Mouse (Mus musculus): ENCODE results near the gene Gorasp2.
A peak's percentile ranks its signal among the peaks of the same experiment; 100 is the strongest.

Gene Gorasp2

DNA sequence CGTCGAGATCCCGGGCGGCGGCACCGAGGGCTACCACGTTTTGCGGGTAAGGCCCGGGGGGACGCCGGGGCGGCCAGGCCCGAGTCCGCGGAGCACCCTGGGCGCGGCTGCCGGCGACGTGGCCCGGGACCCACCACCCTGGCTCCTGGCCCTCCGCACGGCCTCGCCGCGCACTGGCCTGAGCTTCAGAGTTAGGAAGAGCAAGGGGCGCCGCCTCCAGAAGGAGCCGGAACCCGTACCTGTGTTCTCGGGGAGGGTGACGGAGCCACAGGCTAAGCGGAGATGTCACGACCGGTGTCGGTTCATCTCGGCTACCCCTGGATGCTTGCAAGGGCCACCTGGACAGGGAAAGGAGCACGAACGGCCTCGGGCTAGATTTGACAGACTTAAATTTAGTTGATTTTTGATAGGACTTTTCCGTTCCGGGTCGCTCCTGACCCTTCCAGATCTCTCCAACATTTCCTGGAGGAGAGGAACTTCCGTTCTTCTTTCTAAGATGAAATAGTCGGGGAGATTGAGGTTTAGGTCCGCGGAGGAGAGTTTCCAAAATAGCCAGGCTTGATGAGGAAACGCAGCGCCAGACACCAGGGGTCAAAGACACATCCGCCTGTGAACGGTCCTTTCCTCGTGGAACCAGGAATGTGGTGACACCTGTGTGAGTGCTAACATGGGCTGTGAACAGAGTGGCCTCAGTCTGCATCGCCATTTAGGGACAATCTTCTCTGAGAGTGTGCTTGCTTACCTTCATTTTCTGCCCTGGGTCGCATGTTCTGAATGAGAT lies 529 bp downstream of the Gorasp2 start, which contains the start of gene Gm26558:
Gene Gm26558, minus strand, starts transcription at position 394 of the 781 bp plus-strand sequence.
- DNase-seq (ENCODE audit: low spot score): peak; percentile 15

DNA sequence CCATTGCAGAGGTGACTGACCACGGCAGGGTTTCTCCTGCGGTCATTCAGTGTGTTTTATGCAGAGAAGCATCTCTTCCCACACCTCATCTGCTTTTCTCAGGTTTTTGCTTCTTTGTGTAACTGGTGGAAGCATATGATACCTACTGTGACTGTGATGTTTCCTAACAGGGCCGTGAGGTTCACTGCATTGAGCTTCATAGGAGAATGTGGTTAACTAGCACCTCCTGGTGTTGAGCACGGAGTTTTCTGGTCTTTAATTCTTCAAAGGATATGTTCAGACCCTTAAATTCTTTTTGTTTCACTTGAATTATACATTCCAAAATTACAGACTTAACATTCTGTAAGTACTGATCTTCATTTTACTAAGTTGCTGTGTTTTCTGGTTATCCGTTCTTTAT lies 2.4 kb downstream of the Gorasp2 start:
- no peak for DNase-seq (ENCODE audit: low spot score)

DNA sequence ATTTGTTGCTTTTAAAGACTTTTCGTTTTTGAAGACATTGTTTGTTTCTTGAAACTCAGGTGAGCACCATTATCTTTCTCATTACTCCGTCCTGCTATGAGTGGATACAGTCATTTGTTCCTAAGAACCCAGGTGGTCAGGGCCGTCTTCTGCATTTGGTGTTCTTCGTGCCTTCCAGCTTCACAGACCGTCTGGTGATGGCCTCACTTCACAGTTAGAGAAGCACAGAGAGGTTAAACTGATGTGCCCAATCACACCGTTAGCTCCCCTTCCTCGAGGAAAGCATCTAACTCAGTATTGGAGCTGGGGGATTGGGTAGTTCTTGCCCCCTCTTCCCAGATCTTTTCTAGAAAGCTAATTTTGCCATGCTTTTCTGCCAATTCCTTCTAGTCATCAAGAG lies 5.6 kb downstream of the Gorasp2 start:
- no peak for DNase-seq (ENCODE audit: low spot score)

DNA sequence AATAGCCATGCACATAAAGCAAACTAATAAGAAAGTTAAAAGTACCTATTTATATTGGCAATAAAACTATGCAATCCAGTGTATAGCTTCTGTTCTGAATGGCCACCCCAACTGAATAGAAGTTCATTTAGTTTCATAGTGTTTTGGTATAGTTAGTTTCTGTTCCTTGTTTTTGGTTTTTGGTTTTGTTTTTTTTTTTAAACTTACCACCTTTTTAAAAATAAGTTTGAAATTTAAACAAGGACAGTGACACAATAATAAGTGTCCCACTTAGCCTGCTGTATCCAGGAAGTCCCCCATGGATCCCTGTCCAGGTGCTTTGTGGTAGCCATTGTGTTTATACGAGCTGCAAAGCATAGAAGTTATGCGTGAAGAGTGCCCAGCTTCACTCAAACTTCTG lies 7.9 kb downstream of the Gorasp2 start:
- DNase-seq (ENCODE audit: low spot score): no peak

DNA sequence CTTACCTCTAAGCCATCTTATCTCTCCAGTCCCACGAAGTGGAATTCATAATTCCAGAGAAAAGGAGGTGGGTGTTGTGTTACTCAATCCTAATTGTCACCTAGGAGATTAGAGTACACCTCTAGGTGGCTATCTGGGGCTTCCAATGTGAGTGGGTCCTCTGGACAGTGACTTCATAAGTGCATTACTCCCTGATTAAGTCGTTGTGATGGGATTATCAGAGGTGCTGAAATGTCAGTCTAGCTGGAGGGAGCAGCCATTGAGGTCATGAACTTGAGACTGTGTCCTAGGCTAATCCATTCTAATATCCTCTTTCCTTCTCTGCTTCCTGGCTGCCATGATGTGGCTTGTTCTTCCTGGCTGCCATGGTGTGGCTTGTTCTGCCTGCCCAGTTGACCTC lies 8.5 kb downstream of the Gorasp2 start:
- DNase-seq (ENCODE audit: low spot score): no peak

DNA sequence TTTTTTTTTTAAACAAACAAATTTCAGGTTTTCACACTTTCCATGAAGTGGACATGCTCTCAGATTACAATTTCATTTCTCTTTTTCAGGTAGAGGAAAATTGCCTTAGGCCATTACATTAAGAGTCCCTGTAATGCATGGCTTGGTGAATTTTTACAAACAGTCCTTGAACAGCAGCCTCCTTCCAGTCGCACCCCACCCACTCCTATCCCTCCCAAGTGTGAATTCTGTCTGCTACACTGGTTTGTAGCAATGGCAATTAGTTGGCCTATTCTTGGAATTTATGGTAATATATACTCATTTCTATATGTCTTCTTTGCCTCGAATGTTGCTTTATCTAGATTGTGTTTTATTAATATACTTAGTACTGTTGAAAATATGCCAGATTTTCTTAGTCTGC lies 11.1 kb downstream of the Gorasp2 start:
- DNase-seq (ENCODE audit: low spot score): no peak

DNA sequence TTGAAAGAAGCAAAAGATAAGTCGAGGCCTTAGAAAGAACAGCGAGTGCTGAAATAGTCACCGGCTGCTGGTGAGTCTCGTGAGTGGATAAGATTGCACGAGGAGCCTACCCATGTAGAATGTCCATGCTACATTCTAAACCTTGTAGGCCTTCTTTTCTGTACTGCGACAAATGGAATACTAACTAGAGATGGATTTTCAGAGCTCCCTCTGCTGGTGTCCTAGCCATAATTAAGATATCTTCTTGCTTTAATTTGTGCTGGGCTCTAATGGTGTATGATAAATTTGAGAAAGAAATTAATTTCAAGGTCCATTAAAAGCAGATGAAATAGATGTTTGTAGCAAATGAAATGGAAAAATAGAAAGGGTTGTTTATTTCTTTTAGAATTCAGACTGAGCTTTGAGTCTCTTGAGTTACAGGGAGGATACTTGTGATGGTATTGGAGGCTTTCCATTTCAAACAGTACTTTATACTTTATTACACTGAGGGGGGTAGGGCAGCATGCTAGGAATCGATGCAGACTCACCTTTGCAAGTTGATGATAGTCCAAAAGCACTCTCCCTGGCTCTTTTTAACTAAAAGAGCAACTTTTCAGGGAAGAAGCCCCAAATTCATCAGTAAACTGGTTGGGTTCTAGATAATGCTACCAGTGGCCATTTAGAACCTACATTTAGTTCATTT lies 12.2 kb downstream of the Gorasp2 start:
- DNase-seq (ENCODE audit: low spot score): no peak

DNA sequence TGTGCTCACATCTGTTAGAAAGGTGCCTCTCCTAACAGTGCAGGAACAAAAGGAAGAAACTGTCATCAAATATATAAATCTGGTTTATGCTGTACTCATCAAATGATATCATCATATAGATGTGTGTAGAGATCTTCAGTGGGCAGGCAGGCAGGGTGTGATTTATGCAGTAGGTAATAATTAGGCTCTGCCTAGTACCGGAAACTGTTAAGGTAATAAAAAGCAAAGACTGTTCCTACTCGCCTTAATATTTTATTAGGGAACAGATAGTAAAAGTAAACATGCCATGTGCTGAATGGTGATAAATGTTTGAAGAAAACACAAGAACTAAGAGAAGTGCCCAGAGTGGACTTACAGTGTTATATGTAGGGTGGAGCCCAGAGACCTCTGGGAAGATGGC lies 20.9 kb downstream of the Gorasp2 start:
- no peak for DNase-seq (ENCODE audit: low spot score)

DNA sequence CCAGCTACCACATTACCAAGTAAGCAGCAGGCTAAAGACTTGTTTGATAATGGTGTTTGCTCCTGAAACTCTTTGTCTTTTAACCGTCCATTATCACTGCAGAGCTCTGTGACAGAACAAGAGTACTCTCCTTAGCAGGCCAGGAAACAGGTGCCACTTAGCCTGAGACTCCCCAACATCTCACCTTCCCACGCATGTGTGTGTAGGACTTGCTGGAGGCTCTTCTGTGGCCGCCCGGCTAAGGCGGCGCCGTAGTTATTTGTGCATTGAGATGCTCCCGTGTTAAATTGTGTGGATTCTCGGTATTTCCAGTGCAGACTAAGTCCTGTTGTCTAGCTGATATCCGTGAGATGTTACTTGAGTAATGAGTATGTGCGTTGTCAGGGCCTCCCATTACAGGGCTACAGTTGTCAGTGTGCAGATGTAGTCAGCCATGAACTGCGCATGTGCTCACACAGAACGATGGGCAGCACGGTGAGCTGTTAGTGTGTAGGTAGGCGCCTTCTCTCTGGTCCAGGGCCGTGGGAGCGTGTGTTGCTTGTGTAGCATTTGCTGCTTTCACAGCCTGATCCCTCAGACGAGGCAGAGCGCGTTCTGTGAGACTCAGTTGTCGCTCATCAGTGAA lies 27.2 kb downstream of the Gorasp2 start:
- no peak for DNase-seq (ENCODE audit: low spot score)

DNA sequence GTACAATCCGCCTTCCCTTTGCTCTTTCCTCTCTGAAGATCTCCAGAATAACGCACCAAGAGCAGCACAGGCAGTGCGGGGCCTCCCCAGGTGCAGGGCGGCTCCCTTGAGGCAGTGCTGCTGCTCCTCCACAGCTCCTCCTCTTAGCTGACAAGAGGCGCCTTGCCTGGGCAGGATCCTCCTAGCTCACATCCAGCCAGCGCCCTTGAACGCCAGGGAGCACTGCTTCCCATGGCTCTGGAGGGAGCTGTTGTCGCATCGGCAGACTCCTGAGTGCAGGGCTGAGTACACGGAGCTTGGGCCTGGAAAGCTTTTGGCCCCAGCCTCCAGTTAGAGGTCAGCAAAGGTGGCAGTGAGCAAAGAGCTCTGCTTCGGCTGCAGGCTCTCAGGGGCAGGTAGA lies 28.8 kb downstream of the Gorasp2 start:
- DNase-seq (ENCODE audit: low spot score): no peak

DNA sequence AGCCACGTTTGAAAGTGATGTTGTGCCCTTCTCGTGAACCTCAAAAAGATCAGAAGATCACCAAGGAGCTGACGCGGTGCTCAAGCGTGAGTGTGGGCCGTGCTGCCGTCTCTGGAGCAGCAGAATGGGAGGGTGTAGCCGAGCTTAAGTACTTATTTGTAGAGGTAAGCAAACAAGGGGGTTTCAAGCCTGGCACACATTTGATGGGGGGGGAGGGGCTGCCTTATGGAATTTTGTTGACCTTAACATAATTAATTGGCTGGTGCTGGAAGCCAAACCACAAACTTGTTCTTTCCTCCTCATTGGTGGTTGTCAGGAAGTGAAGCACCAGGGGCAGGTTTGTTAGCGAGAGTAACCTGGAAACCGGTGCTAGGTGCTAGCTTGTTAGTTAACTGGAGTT lies 34.3 kb downstream of the Gorasp2 start:
- no peak for DNase-seq (ENCODE audit: low spot score)

DNA sequence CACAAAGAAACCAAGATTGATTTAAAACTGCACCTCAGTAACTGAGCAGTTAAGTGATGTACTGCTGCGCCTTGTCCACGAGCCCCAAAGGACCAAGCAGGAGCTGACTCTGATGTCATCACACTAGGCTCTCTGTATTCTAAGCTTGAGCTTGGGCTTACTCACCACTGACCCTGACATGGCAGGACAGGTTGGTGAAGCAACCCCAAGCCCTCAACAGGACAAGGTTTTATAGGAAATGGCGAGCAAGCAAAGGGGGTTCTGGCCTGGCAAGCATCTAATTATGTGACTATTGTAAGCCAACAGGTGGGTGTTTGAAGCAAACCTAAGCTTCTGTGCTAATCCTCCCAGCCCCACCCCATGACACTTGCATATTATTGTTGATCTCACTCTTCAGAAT lies 39.5 kb downstream of the Gorasp2 start:
- DNase-seq (ENCODE audit: low spot score): no peak

DNA sequence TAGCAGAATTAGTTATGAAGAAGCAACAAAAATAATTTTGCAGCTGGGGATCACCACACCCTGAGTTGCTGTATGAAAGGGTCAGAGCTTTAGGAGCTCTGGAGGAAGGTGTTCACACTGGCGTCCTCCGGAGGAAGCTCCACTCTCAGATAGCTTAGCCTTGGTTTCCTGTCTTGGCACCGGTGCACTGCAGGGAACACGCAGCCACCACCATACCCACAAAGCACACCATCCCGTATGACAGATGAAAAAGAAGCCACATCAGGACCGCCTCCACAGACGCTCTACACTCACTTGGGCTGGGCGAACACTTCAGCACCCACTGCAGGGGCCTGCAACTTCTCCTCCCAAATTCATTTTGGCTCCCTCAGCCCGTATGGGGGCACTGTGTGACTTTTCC lies 40.2 kb downstream of the Gorasp2 start:
- DNase-seq (ENCODE audit: low spot score): no peak

DNA sequence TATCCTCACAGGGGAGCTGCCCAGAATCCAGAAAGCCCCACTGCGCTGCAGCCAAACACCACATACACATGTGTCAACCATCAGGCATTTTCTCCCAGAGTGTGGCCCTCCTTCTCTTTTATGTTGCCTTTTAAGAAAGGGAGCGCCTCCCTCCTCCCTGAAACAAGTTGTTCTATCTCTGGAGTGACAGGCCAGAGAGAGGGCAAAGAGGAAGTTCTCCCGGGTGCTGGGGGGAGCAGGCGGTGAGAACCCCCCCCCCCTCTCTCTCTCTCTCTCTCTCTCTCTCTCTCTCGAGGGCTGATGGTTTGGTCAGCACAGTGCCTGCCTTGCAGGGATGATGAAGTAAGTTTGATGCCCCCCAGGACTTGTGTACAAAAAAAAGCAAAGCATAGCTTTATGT lies 41.0 kb downstream of the Gorasp2 start:
- no peak for DNase-seq (ENCODE audit: low spot score)

DNA sequence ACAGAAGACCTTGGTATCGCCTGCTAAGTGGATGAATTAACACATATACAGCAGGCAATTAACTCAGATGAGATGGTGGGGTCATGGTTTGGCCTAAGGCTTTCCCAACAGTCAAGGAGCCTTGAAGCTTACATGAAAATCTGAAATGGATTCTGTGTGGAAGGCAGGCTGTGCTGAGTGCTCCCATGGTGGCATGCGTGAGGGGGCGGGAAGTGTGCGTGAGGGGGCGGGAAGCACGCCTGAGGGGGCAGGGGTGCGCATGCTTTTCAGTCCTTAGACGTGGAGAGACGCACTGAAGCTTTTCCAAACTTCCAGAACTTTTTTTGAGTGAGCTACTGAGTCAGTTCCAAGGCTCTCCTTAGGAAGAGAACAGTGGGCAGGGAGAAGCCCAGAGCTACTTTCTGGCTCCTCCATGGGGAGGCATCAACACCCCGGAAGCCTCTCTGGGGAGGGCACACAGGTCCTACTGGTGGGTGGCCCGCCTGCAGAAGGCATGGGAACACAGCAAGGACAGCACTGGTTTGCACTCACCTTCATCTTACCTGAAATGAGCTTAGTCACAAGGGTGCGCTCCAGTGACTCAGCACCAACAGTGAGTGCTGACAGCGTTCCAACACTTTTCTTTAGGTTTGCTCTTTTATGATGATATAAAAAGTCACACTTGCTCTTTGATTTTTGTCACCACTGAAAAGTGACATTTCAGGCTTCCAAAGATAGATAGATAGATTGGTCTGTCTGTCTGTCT lies 47.8 kb downstream of the Gorasp2 start:
- no peak for DNase-seq (ENCODE audit: low spot score)

DNA sequence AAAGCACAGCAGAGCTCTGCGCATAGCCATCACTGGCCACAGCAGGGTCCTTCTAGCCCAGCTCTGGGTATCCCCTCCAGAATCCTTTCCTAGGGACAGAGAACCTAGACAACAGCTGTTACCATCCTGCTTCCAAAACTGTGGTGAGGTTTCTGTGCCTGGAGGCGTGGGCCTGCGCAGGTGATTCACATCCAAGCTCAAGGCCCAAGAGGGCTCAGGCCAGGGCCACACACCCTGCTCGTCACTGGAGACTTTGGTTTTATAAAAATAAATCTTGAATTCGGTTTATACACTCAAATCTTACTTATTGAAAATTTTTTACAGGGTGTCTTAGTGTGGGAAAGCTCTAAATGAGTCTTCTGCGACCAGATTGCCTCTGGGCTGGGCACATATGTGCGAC lies 48.9 kb downstream of the Gorasp2 start:
- DNase-seq (ENCODE audit: low spot score): no peak

DNA sequence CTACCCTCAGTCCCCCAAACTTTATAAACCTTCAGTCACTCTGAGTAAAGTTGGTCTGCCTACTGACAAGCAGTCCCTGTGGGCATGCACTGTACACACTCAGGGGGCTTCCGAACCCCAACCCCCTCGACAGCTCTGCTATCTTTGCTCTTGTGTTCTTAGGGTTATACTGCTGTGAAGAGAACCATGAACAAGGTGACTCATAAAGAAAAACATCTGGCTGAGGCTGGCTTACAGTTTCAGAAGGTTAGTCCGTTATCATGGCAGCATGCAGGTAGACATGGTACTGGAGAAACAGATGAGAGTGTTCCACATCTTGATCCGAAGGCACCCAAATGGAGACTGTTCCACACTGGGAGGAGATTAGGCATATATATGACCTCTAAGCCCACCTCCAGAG lies 49.5 kb downstream of the Gorasp2 start:
- DNase-seq (ENCODE audit: low spot score): no peak

DNA sequence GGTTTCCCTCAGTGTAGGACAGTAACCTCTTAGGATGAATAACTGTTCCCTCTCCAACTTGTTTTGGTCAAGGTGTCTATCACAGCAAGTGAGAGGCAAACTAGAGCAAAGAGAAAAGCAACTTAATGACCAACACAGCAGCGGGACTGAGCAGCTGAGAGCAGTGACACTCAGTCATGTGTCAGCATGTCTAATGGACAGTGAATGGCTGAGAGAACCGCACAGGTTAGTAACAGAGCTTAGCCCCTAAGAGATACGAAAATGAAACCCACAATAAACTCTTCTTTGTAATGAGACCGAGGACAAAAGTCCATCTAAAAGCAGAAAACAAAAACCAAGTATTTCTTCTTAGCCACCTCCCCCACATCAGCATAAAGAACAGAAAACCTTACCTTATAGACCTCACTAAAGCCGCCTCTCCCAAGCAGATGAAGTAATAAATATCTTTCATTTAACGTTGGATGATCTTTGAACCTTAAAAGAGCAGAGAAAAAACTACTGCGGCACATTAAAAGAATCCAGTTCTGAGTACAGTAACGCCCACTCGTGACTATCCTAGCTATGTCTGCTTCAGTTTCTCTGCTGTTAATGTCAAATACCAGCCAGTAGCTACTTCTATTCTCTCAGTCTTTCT lies 62.4 kb downstream of the Gorasp2 start:
- no peak for DNase-seq (ENCODE audit: low spot score)

DNA sequence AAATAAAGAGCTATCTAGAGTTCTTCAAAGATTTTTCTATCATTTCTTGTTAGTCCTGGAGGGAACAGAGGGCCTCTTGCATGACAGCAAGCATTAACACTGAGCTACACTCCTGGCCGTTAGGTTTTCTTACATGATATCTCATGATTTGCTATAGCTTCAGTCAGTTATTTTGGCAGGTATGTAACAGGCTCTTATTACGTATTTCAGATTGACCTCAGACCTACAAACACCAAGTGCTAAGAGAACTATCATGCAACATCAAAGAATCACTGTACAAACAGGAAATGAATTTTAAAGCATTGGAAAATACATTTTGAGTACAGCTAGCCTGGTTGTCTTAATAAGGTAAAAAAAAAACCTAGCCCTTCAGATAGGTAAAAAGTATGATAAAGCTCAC lies 65.7 kb downstream of the Gorasp2 start:
- no peak for DNase-seq (ENCODE audit: low spot score)

DNA sequence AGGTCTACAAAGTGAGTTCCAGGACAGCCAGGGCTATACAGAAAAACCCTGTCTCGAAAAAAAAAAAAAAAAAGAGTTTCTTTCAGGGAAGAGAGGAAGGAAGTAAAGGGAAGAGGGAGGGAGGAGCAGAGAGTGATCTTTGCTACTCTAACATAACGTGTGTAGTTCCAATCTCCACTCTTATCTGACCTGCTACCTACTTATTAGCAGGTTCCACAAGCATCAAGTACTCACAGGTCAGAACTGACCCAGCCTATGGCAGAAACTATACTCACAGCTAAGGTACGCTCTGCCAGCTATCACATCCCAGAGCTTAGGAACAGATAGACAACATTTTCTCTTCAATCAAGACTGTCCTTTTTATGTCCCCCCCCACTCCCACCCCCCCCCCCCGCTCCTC lies 74.2 kb downstream of the Gorasp2 start:
- DNase-seq (ENCODE audit: low spot score): no peak

DNA sequence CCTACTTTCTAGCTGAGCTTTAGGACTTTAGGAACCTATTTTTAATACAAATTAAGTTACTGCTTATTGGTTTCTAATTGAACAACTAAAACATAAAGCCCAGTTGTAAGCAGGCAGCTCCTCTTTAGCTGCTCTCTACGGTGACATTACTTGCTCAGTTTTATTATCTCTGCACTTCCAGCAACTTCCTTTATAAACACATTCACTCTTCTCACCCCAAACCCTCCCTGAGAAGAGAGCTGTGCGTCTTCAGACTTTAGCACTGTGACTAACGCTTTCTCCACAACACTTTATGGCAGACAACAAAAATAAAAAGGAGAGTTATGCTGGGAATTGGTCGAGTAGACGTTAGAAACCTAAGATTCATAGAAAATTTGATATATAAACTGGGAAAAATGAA lies 74.6 kb downstream of the Gorasp2 start:
- DNase-seq (ENCODE audit: low spot score): no peak

DNA sequence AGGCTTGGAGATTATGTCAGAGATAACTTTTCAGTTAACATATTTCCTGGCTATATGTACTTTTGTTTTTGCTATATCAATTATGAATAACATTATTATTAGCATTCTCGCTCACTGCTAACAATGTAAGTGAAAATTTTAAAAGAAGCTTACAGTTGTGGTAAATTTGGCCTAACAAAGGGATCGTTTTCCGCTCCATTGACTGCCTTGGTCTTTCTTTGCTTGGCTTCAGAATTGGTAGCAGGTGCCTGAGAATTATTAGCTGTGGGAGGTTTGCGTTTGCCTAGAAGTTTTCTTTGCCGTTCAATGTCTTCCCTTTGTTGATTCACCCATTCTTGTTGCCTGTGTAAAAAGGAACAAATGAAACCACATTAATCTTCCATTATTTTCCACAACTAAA lies 80.5 kb downstream of the Gorasp2 start:
- DNase-seq (ENCODE audit: low spot score): no peak
